In the genomic region with DNA sequence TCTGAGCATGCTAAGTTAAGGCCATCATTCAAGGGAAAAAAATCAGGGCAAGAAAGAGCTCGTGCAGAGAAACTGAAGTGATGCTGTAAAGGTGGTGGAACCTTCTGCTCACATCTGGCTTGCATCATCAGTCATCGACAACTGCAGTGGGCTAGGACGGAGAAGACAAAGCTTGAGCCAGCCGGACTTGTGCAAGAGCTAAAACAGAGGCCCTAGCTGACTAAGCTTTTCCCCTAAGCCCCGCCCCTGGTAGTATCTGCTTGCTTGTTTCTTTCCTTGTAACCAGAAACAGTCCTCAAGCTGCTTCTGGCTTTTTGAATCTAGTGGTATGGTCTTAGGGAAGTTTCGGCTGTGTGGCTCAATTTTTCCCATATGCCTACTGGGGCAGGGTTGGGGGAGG, we compare ENCODE assay signal across 8 mouse cellular contexts. TPM values are rescaled to one million over a fixed set of nuclear protein-coding genes. Genes with fewer than 3 reads are reported as not detected.
A peak's percentile ranks its signal among the peaks of the same experiment; 100 is the strongest.
DNase-seq lines count a peak whose midpoint lies in the region; ATAC-seq and TF ChIP-seq lines count a peak whose summit lies in the region.

No protein-coding gene starts in this region.

- no peak overlapping the region for H3K9ac ChIP-seq in kidney, postnatal 0 days (ENCODE audit: low read depth, low read length)
- no peak overlapping the region for H3K9ac ChIP-seq in midbrain, embryonic 11.5 days (ENCODE audit: low read length)
- no peak overlapping the region for H3K9ac ChIP-seq in midbrain, embryonic 13.5 days (replicated peaks)

- H3K4me3 ChIP-seq in kidney, postnatal 0 days (replicated peaks; ENCODE audit: low read depth, low read length): no peak overlapping the region
- no peak overlapping the region for H3K4me3 ChIP-seq in midbrain, embryonic 11.5 days (ENCODE audit: low read depth, low read length)
- H3K4me3 ChIP-seq in midbrain, embryonic 10.5 days: no peak overlapping the region
- H3K4me3 ChIP-seq in midbrain, embryonic 13.5 days (replicated peaks): no peak overlapping the region

- peak; percentile 10 for DNase-seq in kidney, postnatal 0 days (ENCODE audit: low spot score)
- no peak for DNase-seq in kidney, adult 18-20 months
- peak; percentile 50 for DNase-seq in embryo, embryonic 11 days
- peak; percentile 38 to 41 for DNase-seq in heart, postnatal 10 days
- DNase-seq in mesoderm, embryonic 11.5 days (ENCODE audit: low read depth, low spot score): peak; percentile 18
- DNase-seq in midbrain, embryonic 11.5 days (ENCODE audit: low spot score, missing footprints): no peak
- DNase-seq in midbrain, embryonic 10.5 days (ENCODE audit: low spot score): no peak

- H3K9me3 ChIP-seq in kidney, postnatal 0 days (replicated peaks; ENCODE audit: low read length): no peaks in the 10 kb centered on the region
- H3K9me3 ChIP-seq in midbrain, embryonic 11.5 days (ENCODE audit: control insufficient read depth, low read length): no peaks in the 10 kb centered on the region
- H3K9me3 ChIP-seq in midbrain, embryonic 10.5 days (replicated peaks): no peaks in the 10 kb centered on the region
- no peaks in the 10 kb centered on the region for H3K9me3 ChIP-seq in midbrain, embryonic 13.5 days

- TF ChIP-seq CTCF in kidney, postnatal 0 days (IDR thresholded peaks at IDR 0.05; ENCODE audit: low read depth): no peak

- WGBS in kidney, postnatal 0 days: 72% methylated on average over 6 of the region's 6 CpGs
- 79% methylated on average over 6 of the region's 6 CpGs for WGBS in midbrain, embryonic 11.5 days
- WGBS in midbrain, embryonic 10.5 days: 84% methylated on average over 6 of the region's 6 CpGs
- WGBS in midbrain, embryonic 13.5 days: 88% methylated on average over 6 of the region's 6 CpGs

- ATAC-seq in kidney, postnatal 0 days (replicated peaks; ENCODE audit: low FRiP score, low read depth): no peak
- ATAC-seq in midbrain, embryonic 11.5 days (ENCODE audit: low FRiP score): no peak
- no peak for ATAC-seq in midbrain, embryonic 13.5 days

- H3K36me3 ChIP-seq in kidney, postnatal 0 days (ENCODE audit: insufficient read depth, low read length): no peaks in the 10 kb centered on the region
- H3K36me3 ChIP-seq in midbrain, embryonic 11.5 days (ENCODE audit: control insufficient read depth, insufficient read depth, low read length): no peaks in the 10 kb centered on the region
- 0 out of 2 replicates have a peak, but pooled peaks cover 2% of the 10 kb centered on the region for H3K36me3 ChIP-seq in midbrain, embryonic 10.5 days
- H3K36me3 ChIP-seq in midbrain, embryonic 13.5 days: no peaks in the 10 kb centered on the region

- no peak overlapping the region for H3K4me2 ChIP-seq in kidney, postnatal 0 days (ENCODE audit: low read length)
- H3K4me2 ChIP-seq in midbrain, embryonic 11.5 days: no peak overlapping the region
- no peak overlapping the region for H3K4me2 ChIP-seq in midbrain, embryonic 13.5 days (replicated peaks)

- intact Hi-C loops in heart, postnatal 10 days (cut with DNase I): no loop called here

- no peak overlapping the region for H3K27ac ChIP-seq in kidney, postnatal 0 days
- H3K27ac ChIP-seq in midbrain, embryonic 11.5 days (ENCODE audit: low read depth, low read length): no peak overlapping the region
- no peak overlapping the region for H3K27ac ChIP-seq in midbrain, embryonic 10.5 days (replicated peaks)
- H3K27ac ChIP-seq in midbrain, embryonic 13.5 days: no peak overlapping the region

- H3K27me3 ChIP-seq in kidney, postnatal 0 days (ENCODE audit: insufficient read depth, low read length): no peaks in the 10 kb centered on the region
- H3K27me3 ChIP-seq in midbrain, embryonic 11.5 days (ENCODE audit: control insufficient read depth, insufficient read depth, low read length): peaks cover 3% of the 10 kb centered on the region
- H3K27me3 ChIP-seq in midbrain, embryonic 10.5 days (ENCODE audit: low read depth, poor library complexity, severe bottlenecking): peaks cover 82% of the 10 kb centered on the region
- H3K27me3 ChIP-seq in midbrain, embryonic 13.5 days: 0 out of 2 replicates have a peak, but pooled peaks cover 6% of the 10 kb centered on the region

- no peaks in the 10 kb centered on the region for H3K4me1 ChIP-seq in kidney, postnatal 0 days (replicated peaks; ENCODE audit: insufficient read depth, low read length)
- no peaks in the 10 kb centered on the region for H3K4me1 ChIP-seq in midbrain, embryonic 11.5 days (ENCODE audit: control insufficient read depth, insufficient read depth, low read length)
- no peaks in the 10 kb centered on the region for H3K4me1 ChIP-seq in midbrain, embryonic 10.5 days
- no peaks in the 10 kb centered on the region for H3K4me1 ChIP-seq in midbrain, embryonic 13.5 days (replicated peaks)

RNA-seq across cellular contexts. Expression of gene Tmem164, which starts 56.5 kb away (rescaled TPM):
- polyA plus RNA-seq in kidney, postnatal 0 days (2015; fragmentation: Nextera tagmentation; extraction: Ambion mirVana): 33.0 and 36.3 TPM in 2 replicates
- 10 to 100 TPM; 40.3 to 57.2 TPM for total RNA-seq in heart, postnatal 10 days (2021)
- 24.4 and 26.2 TPM in 2 replicates for polyA plus RNA-seq in midbrain, embryonic 11.5 days (2014; fragmentation: Nextera tagmentation; extraction: Ambion mirVana)
- 53.4 and 54.9 TPM in 2 replicates for polyA plus RNA-seq in midbrain, embryonic 10.5 days (2016; fragmentation: Nextera tagmentation; extraction: Ambion mirVana)
- polyA plus RNA-seq in midbrain, embryonic 13.5 days (2015; fragmentation: Nextera tagmentation; extraction: Ambion mirVana): 25.4 and 26.4 TPM in 2 replicates

Comparison
In these comparisons a context has a peak if more than half of its experiments do, and no peak if none do; other contexts are left out.
1. DNase-seq: peak in kidney, postnatal 0 days (single experiment), embryo, embryonic 11 days (single experiment), heart, postnatal 10 days (2 of 2) and mesoderm, embryonic 11.5 days (single experiment); none in kidney, adult 18-20 months (single experiment), midbrain, embryonic 11.5 days (single experiment) and midbrain, embryonic 10.5 days (single experiment).